Mouse (Mus musculus) liver, embryonic 16.5 days (tissue): ENCODE data around the gene Cfap77. TPM values are rescaled to one million over a fixed set of nuclear protein-coding genes. Genes with fewer than 3 reads are reported as not detected.

Source experiments
- ATAC-seq: fragments of 200-750 bp; cut with Nextera tagmentation; 2 replicates; pipeline ENCODE4 v1.8.0; 2017; ENCODE audit warnings: low read depth, mild to moderate bottlenecking, moderate number of reproducible peaks, moderate library complexity
- H3K27ac ChIP-seq: fragments of 300-500 bp; sonication (generic); 2 replicates; pipeline ENCODE4 v1.5.1; 2014; ENCODE audit warnings: mild to moderate bottlenecking, low read length
- H3K27me3 ChIP-seq: fragments of 300-500 bp; sonication (generic); 2 replicates; pipeline ENCODE4 v1.6.1; 2014; ENCODE audit warnings: low read depth, low read length, mixed read lengths; ENCODE audit not compliant: control insufficient read depth, insufficient read depth
- H3K36me3 ChIP-seq: fragments of 300-500 bp; sonication (generic); 2 replicates; pipeline ENCODE4 v1.6.1; 2014; ENCODE audit warnings: mild to moderate bottlenecking; ENCODE audit not compliant: control insufficient read depth, insufficient read depth
- H3K4me1 ChIP-seq: fragments of 300-500 bp; sonication (generic); 2 replicates; pipeline ENCODE4 v1.6.1; 2014; ENCODE audit warnings: low read depth, low read length, mixed read lengths; ENCODE audit not compliant: control insufficient read depth
- H3K4me2 ChIP-seq: fragments of 300-500 bp; sonication (generic); 2 replicates; pipeline ENCODE4 v1.6.1; 2014; ENCODE audit warnings: low read depth, low read length, mixed read lengths
- H3K4me3 ChIP-seq: fragments of 300-500 bp; sonication (generic); 2 replicates; pipeline ENCODE4 v1.5.1; 2014; ENCODE audit warnings: low read depth, mild to moderate bottlenecking, low read length
- H3K9ac ChIP-seq: fragments of 300-500 bp; sonication (generic); 2 replicates; pipeline ENCODE4 v1.6.1; 2014; ENCODE audit warnings: low read depth, low read length
- H3K9me3 ChIP-seq: fragments of 300-500 bp; sonication (generic); replicated peaks from 2 replicates; pipeline ENCODE4 v1.6.1; 2016; ENCODE audit warnings: low read length; ENCODE audit not compliant: control insufficient read depth
- WGBS: fragments of 180-500 bp; shearing (Covaris S2); extraction: QIAGEN DNeasy Blood & Tissue Kit; methylation state at CpG from one replicate; pipeline ENCODE4 v1.1.7; 2014; ENCODE audit not compliant: insufficient replicate concordance; 5-methylcytosine and 5-hydroxymethylcytosine counted together
- polyA plus RNA-seq: library from polyadenylated mRNA; unstranded; fragments of >200 nt; fragmentation: Nextera tagmentation; extraction: Ambion mirVana; gene quantifications from 2 replicates; pipeline ENCODE4 v1.2.1, GENCODE M21; 2015

Cfap77 gene
- polyA plus RNA-seq, 1 experiment from 2014 or later = 0.11 TPM

DNA sequence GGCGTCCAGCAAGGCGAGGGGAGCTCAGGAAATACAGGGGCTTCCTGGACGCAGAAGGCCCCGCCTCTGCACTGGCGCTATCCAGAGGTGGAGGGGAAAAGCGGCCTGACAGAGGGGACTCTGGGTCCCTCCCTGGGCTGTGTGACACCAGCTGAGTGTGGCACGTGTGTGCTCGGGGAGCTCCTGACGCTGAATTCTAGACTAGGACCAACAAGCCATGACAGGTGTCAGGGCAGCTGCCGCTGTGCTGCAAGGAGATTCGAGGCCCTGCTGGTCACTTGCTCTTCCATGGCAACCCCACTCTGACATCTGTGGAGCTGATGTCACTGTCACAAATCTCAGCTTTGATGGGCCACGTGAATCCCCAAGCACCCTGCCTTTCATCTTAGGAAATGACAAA lies 60.9 kb downstream of the Cfap77 start:
- 61% methylated on average over 12 of the region's 12 CpGs for WGBS
- Histone ChIP-seq H3K27me3 (no peaks in the 10 kb centered on the region), H3K9ac (no peak overlapping the region), H3K4me3 (no peak overlapping the region), H3K4me2 (no peak overlapping the region), H3K27ac (no peak overlapping the region), H3K36me3 (no peaks in the 10 kb centered on the region), H3K4me1 (no peaks in the 10 kb centered on the region), H3K9me3 (no peaks in the 10 kb centered on the region)
- no peak for ATAC-seq

DNA sequence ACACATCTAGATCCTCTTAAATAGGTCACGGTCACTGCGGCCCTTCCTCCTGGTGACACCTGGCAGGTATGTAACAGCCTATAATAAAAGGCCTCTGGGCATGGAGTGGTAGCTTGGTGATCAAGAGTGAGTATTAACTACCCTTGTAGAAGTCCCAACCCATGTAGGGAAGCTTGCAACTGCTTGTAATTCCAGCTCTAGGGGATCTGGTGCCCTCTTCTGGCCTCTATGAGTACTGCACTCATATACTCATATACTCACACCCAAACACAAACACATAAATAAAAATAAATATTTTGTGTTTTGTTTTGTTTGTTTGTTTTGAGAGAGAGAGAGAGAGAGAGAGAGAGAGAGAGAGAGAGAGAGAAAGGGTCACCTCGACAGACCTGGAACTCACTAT lies 66.1 kb downstream of the Cfap77 start:
- no peak for ATAC-seq
- Histone ChIP-seq H3K27me3 (no peaks in the 10 kb centered on the region), H3K4me1 (no peaks in the 10 kb centered on the region), H3K27ac (no peak overlapping the region), H3K4me2 (no peak overlapping the region), H3K36me3 (no peaks in the 10 kb centered on the region), H3K9ac (no peak overlapping the region), H3K9me3 (0 out of 2 replicates have a peak, but pooled peaks cover 4% of the 10 kb centered on the region), H3K4me3 (no peak overlapping the region)
- 81% methylated on average over 3 of the region's 3 CpGs for WGBS

DNA sequence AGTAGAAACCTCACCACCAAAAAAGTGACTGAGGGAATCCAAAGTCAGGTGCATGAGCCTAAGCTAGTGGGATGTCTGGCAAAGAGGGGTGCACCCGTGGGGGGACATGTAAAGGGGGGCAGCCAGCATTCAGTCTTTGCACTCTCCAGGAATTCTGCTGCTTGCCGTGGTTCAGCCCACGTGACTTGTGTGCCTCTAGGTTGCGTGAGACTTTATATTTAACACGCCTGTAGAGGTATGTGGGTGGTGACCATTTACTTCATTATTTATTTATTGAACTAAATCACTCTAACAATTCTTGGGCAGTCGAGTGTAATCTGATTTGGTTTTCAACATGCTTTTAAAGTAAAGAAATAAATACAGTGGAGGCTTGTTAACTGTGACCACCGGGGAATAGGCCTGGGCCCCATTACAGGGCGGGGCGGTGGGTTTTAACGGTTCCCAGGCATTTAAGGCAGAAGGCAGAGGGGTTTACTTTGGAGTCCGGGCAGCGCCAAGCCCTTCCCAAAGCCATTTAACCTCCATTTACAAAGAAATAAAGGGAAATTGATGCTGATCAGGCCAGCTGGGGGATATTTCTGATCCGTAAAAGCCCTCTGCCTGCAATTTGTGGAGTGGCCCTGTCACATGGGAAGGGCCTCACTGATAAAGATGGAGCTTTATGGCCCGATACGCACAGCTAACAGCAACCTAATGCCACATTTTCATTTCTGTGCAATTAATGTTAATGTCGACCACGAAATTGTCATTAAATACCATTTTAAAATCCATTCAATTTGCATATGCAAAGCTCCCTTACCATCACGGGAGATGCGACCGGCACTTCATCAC lies 74.6 kb downstream of the Cfap77 start:
- H3K4me3 ChIP-seq = no peak overlapping the region
- WGBS = 61% methylated on average over 20 of the region's 20 CpGs
- H3K27me3 ChIP-seq = no peaks in the 10 kb centered on the region; the same call in none of the 2 replicates
- H3K9ac ChIP-seq = no peak overlapping the region
- H3K4me1 ChIP-seq = no peaks in the 10 kb centered on the region
- H3K27ac ChIP-seq = no peak overlapping the region
- H3K9me3 ChIP-seq = no peaks in the 10 kb centered on the region
- no peaks in the 10 kb centered on the region for H3K36me3 ChIP-seq
- ATAC-seq = no peak
- no peak overlapping the region for H3K4me2 ChIP-seq

DNA sequence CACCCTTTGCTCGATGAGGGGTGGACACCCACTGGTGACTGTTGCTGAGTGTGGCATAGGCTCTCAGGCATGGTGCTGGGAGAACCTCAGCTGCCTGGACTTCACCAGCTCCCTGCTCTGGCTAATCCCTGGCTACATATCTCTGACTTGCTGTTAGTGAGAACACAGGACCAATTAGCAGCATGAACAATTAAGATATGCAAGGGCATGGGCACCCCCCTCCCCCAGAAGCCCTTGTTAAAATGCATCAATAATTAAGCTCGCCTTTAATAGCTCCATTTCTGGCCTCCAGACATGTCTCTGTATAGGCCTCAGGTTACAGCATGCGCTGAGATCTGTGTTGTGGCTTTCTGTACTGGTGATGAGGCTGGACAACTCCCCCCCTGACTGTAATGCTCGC lies 76.4 kb downstream of the Cfap77 start:
- no peak for ATAC-seq
- 52% methylated on average over 4 of the region's 4 CpGs for WGBS
- H3K27me3 ChIP-seq = no peaks in the 10 kb centered on the region; the same call in none of the 2 replicates
- H3K9ac ChIP-seq = no peak overlapping the region
- H3K9me3 ChIP-seq = no peaks in the 10 kb centered on the region
- H3K4me2 ChIP-seq = no peak overlapping the region
- no peaks in the 10 kb centered on the region for H3K4me1 ChIP-seq
- no peak overlapping the region for H3K27ac ChIP-seq
- H3K4me3 ChIP-seq = no peak overlapping the region
- H3K36me3 ChIP-seq = no peaks in the 10 kb centered on the region

DNA sequence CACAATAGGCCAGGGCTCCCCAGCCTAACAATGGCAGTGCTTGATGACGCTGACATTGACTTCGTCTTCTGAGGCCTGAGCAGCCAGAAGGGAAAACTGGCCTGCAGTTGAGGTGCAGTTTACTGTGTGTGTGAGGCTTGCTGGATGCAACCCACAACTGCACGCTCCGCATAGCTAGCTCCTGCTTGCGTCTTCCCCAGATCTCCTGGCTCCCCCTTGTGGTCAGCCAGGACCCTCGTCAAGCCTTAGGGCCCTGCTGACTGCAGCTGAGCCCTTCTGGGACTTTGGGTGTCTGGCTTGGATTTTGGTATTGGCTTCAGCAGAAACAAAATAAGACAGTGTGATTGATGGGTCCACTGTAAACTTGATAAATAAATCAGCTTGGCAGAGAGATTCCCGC lies 78.2 kb downstream of the Cfap77 start:
- ATAC-seq = no peak

DNA sequence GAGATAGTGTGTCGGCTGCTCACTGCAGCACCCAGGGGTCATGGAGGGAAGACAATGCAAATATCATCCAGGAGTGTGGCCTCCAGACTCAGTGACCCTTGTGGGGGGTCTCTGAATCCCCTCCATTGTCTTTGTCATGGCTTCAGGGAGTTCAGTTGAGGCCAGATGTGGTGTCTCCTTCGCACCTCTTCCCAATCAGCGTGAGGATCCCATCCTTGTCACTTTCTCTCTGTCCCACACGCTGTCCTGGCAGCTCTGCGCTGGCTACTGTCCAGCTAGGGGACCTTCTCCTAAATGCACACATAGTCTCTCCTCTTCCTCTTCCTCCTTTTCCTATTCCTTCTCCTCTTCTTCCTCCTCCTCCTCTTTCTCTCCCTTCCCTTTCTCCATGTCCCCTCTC lies 79.3 kb downstream of the Cfap77 start:
- no peaks in the 10 kb centered on the region for H3K4me1 ChIP-seq
- WGBS = 56% methylated on average over 5 of the region's 5 CpGs
- no peak overlapping the region for H3K9ac ChIP-seq
- H3K27me3 ChIP-seq = no peaks in the 10 kb centered on the region; the same call in none of the 2 replicates
- H3K27ac ChIP-seq = no peak overlapping the region
- H3K4me2 ChIP-seq = no peak overlapping the region
- H3K4me3 ChIP-seq = no peak overlapping the region
- ATAC-seq = no peak
- H3K9me3 ChIP-seq = no peaks in the 10 kb centered on the region
- no peaks in the 10 kb centered on the region for H3K36me3 ChIP-seq

More for the DNA sequence above, 78.2 kb downstream of the Cfap77 start:
- H3K9me3 ChIP-seq = no peaks in the 10 kb centered on the region
- H3K4me2 ChIP-seq = no peak overlapping the region
- no peak overlapping the region for H3K27ac ChIP-seq
- H3K4me1 ChIP-seq = no peaks in the 10 kb centered on the region
- WGBS = 11% methylated on average over 7 of the region's 7 CpGs
- H3K9ac ChIP-seq = no peak overlapping the region
- no peaks in the 10 kb centered on the region for H3K36me3 ChIP-seq
- H3K27me3 ChIP-seq = no peaks in the 10 kb centered on the region; the same call in none of the 2 replicates
- no peak overlapping the region for H3K4me3 ChIP-seq

DNA sequence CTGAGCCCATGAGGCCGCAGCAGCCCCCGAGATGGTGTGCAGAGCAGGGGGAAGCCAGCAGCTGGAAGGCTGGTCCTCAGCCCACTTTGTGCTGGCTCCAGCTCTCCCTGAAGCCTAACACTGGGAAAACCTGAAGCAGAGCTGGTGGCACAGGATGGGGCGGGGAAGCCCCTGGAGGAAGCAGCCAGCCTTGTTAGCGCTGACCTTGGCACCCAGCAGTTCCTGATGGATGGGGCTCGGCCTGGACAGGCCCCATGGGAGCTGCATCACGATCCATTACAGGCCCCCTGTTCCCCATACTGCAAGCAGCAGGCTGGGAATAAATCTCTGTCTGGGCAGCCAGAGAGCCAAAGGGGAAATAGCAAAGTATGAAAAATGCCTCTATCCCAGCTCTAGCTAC lies 80.3 kb downstream of the Cfap77 start:
- Histone ChIP-seq H3K4me3 (no peak overlapping the region), H3K9ac (no peak overlapping the region), H3K27me3 (no peaks in the 10 kb centered on the region; the same call in none of the 2 replicates), H3K36me3 (no peaks in the 10 kb centered on the region), H3K27ac (no peak overlapping the region), H3K4me1 (no peaks in the 10 kb centered on the region), H3K9me3 (no peaks in the 10 kb centered on the region), H3K4me2 (no peak overlapping the region)
- 37% methylated on average over 6 of the region's 6 CpGs for WGBS
- no peak for ATAC-seq

DNA sequence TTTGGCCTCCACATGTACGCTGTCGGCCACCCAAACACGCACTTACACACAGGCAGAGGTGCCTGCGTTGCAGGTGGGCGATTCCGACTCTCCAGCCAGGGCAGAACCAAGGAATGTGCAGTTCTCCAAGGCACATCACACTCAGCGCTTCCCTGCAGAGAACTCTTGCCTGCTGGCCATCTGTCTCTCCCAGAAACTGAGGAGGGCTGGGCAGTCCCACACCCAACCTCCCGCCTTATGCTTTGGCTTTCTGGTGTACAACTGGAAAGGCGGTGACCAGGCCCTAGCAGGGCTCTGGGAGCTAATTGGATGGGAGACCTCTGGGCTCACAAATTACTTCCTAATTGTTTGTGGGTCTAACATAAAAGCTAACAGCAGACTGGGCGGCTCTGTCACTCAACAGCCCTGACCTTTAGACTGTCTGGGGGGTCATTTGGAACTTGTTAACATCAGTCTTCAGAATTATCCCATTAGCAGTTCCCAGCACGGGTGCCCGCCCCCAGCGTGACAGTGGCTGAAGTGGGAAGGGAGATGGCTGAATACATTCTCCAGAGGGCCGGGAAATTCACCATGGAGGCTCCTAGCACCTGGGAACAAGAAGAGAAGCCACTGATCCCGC lies 80.9 kb downstream of the Cfap77 start:
- ATAC-seq = no peak
- H3K4me2 ChIP-seq = no peak overlapping the region
- no peaks in the 10 kb centered on the region for H3K4me1 ChIP-seq
- H3K9me3 ChIP-seq = no peaks in the 10 kb centered on the region
- 46% methylated on average over 15 of the region's 15 CpGs for whole genome bisulfite sequencing
- H3K27me3 ChIP-seq = no peaks in the 10 kb centered on the region; the same call in none of the 2 replicates
- H3K9ac ChIP-seq = no peak overlapping the region
- H3K4me3 ChIP-seq = no peak overlapping the region
- no peaks in the 10 kb centered on the region for H3K36me3 ChIP-seq
- H3K27ac ChIP-seq = no peak overlapping the region

DNA sequence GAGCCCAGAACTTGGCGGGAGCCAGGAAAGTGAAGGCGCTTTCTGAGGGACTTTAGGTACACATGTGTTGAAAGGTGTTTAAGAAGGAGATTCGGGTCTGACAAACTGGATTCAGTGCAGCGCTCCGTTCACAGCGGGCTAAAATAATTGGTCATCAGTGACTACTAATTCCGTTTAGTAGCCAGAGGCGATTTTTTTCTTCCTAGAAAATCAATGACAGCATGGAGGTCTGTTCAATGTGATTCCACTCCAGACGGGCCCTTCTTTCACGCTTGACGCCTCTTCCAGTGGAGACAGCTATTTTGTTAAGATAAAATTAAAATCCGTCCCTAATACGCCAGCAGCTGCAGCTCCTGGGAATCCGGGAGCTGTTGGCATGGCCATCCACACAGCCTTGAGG lies 84.4 kb downstream of the Cfap77 start:
- 72% methylated on average over 14 of the region's 14 CpGs for WGBS
- H3K36me3 ChIP-seq = no peaks in the 10 kb centered on the region
- ATAC-seq = no peak

More for the DNA sequence above, 84.4 kb downstream of the Cfap77 start:
- Histone ChIP-seq H3K4me1 (no peaks in the 10 kb centered on the region), H3K4me2 (no peak overlapping the region), H3K9me3 (no peaks in the 10 kb centered on the region), H3K27ac (no peak overlapping the region), H3K9ac (no peak overlapping the region), H3K27me3 (no peaks in the 10 kb centered on the region; the same call in 1 of the 2 replicates), H3K4me3 (no peak overlapping the region)
